Mouse (Mus musculus) gastrocnemius, postnatal 4 days (tissue): ENCODE measurements around the gene Ager. TPM values are rescaled to one million over a fixed set of nuclear protein-coding genes. Genes with fewer than 3 reads are reported as not detected.

ENCODE experiments used
- DNase-seq, 2 experiments: peaks; one replicate each; pipeline ENCODE4 v3.0.0; 2021 to 2022; ENCODE audit warnings: low spot score in 2 of 2, mixed read lengths in 2 of 2
- total RNA-seq, 2 experiments: library from RNA; stranded (reverse); gene quantifications; 2 replicates each; pipeline ENCODE4 v1.2.3; 2021

The Ager gene
- total RNA-seq, 2 experiments from 2014 or later: 2.0 to 3.0 TPM

- DNase-seq: peak; percentile 97 to 99
Measured at GRCm38 (mm10) chr17:34604061-34604508, 6.4 kb downstream of the Ager start, which contains the start of gene Agpat1. Gene Agpat1 (plus strand): TSS chr17:34604262.

GRCm38 (mm10) chr17:34604511-34605237 lies 7.0 kb downstream of the Ager start:
- no peak for DNase-seq

GRCm38 (mm10) chr17:34605609-34606008 lies 7.9 kb downstream of the Ager start:
- peak; percentile 95 to 97 for DNase-seq

- DNase-seq: no peak
Measured at GRCm38 (mm10) chr17:34606186-34607039, 8.8 kb downstream of the Ager start.

- DNase-seq: no peak
Measured at GRCm38 (mm10) chr17:34607997-34608396, 10.3 kb downstream of the Ager start.

GRCm38 (mm10) chr17:34611050-34611449 lies 13.4 kb downstream of the Ager start:
- no peak for DNase-seq

- DNase-seq: no peak
Measured at GRCm38 (mm10) chr17:34613054-34613645, 15.5 kb downstream of the Ager start.

GRCm38 (mm10) chr17:34613830-34614229 lies 16.2 kb downstream of the Ager start:
- DNase-seq: no peak

GRCm38 (mm10) chr17:34615871-34616270 lies 18.2 kb downstream of the Ager start, which contains the start of gene Egfl8:
Gene Egfl8 (minus strand): TSS chr17:34615971.
- DNase-seq: no peak

- no peak for DNase-seq
Measured at GRCm38 (mm10) chr17:34618999-34619398, 21.3 kb downstream of the Ager start.

- DNase-seq: no peak
Measured at GRCm38 (mm10) chr17:34621006-34621405, 23.3 kb downstream of the Ager start.

- DNase-seq: no peak
Measured at GRCm38 (mm10) chr17:34623161-34623560, 25.5 kb downstream of the Ager start.

- DNase-seq: no peak
Measured at GRCm38 (mm10) chr17:34624981-34625380, 27.3 kb downstream of the Ager start.

- DNase-seq: no peak
Measured at GRCm38 (mm10) chr17:34626062-34626772, 28.6 kb downstream of the Ager start.

- no peak for DNase-seq
Measured at GRCm38 (mm10) chr17:34626773-34627092, 29.1 kb downstream of the Ager start.

- peak; percentile 70 to 90 for DNase-seq
Measured at GRCm38 (mm10) chr17:34627093-34627942, 29.7 kb downstream of the Ager start.

- DNase-seq: peak in 1 of 2 experiments; percentile 56
Measured at GRCm38 (mm10) chr17:34627943-34628643, 30.4 kb downstream of the Ager start, which contains the start of gene Ppt2. Gene Ppt2 (minus strand): TSS chr17:34628510.

GRCm38 (mm10) chr17:34628644-34628967 lies 30.9 kb downstream of the Ager start:
- DNase-seq: no peak

- DNase-seq: no peak
Measured at GRCm38 (mm10) chr17:34629221-34629751, 31.6 kb downstream of the Ager start, which contains the start of gene Prrt1. Gene Prrt1 (plus strand): TSS chr17:34629533.
